Mouse (Mus musculus) megakaryocyte, embryonic 14.5 days (primary cell): ENCODE measurements around the gene Prpf31. TPM values are rescaled to one million over a fixed set of nuclear protein-coding genes. Genes with fewer than 3 reads are reported as not detected.

Experiments used
- H3K27me3 ChIP-seq: replicated peaks from 2 replicates; pipeline ENCODE3; 2012; ENCODE audit warnings: inconsistent platforms
- H3K36me3 ChIP-seq: replicated peaks from 2 replicates; pipeline ENCODE3; 2012; ENCODE audit warnings: low read length, inconsistent platforms, mixed read lengths
- H3K4me1 ChIP-seq: 2 replicates; pipeline ENCODE4 v1.6.1; 2012; ENCODE audit warnings: inconsistent platforms
- H3K4me3 ChIP-seq: replicated peaks from 2 replicates; pipeline ENCODE3; 2012; ENCODE audit warnings: moderate library complexity, mild to moderate bottlenecking, inconsistent platforms
- H3K9me3 ChIP-seq: 2 replicates; pipeline ENCODE4 v1.6.1; 2012; ENCODE audit warnings: inconsistent platforms
- FLI1 ChIP-seq: IDR thresholded peaks from 2 replicates; pipeline ENCODE4 v1.6.1; 2012; ENCODE audit warnings: low read length, inconsistent platforms, mixed read lengths
- GATA1 ChIP-seq: IDR thresholded peaks from 3 replicates; pipeline ENCODE4 v1.6.1; 2012; ENCODE audit warnings: mixed read lengths, low read length, inconsistent platforms, borderline replicate concordance
- polyA plus RNA-seq: library from polyadenylated mRNA; stranded (reverse); fragments of >175 nt; gene quantifications from 2 replicates; pipeline ENCODE4 v1.2.3, GENCODE M21; 2012; ENCODE audit warnings: low replicate concordance; ENCODE audit not compliant: insufficient read depth

Gene Prpf31
- polyA plus RNA-seq, 1 experiment = 49.6 TPM

- no peaks in the 10 kb centered on the region for H3K9me3 ChIP-seq
- peaks cover 39% of the 10 kb centered on the region for H3K36me3 ChIP-seq
- H3K4me1 ChIP-seq = peaks cover 73% of the 10 kb centered on the region
- peak within 1 kb of the TSS; percentile 94 for H3K4me3 ChIP-seq
- no peak for TF ChIP-seq FLI1
- TF ChIP-seq GATA1 = no peak
- H3K27me3 ChIP-seq = no peaks in the 10 kb centered on the region
These were observed 12.4 kb upstream of the Prpf31 start, which contains the start of gene Ndufa3 for GRCm38 (mm10) chr7:3617242-3617995. Ndufa3 (plus strand) TSS chr7:3617373.

GRCm38 (mm10) chr7:3629030-3629429 is 755 bp upstream of the Prpf31 start:
- Histone ChIP-seq H3K9me3 (no peaks in the 10 kb centered on the region), H3K36me3 (peaks cover 76% of the 10 kb centered on the region), H3K4me3 (peak overlapping the region; percentile 93), H3K4me1 (peaks cover 82% of the 10 kb centered on the region), H3K27me3 (no peaks in the 10 kb centered on the region)
- no peak for TF ChIP-seq GATA1
- no peak for TF ChIP-seq FLI1

DNA sequence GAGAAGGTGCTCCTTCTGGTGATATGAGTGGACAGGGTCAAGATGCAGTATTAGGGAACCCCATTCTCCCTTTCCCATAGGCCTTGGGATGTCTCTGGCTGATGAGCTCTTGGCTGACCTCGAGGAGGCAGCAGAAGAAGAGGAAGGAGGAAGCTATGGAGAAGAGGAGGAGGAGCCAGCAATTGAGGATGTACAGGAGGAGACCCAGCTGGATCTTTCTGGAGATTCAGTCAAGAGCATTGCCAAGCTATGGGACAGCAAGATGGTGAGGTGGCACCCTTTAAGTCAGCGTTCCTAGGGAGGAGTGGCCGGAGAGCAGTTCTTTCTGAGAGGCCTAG is 662 bp downstream of the Prpf31 start:
- H3K9me3 ChIP-seq = no peaks in the 10 kb centered on the region
- TF ChIP-seq GATA1 (no peak), FLI1 (no peak)
- no peaks in the 10 kb centered on the region for H3K27me3 ChIP-seq
- H3K36me3 ChIP-seq = peaks cover 75% of the 10 kb centered on the region
- H3K4me1 ChIP-seq = peaks cover 75% of the 10 kb centered on the region
- peak overlapping the region; percentile 93 for H3K4me3 ChIP-seq

GRCm38 (mm10) chr7:3643412-3643811 is 13.6 kb downstream of the Prpf31 start:
- Histone ChIP-seq H3K4me1 (peaks cover 47% of the 10 kb centered on the region), H3K36me3 (peaks cover 65% of the 10 kb centered on the region), H3K27me3 (no peaks in the 10 kb centered on the region), H3K4me3 (peak overlapping the region; percentile 96), H3K9me3 (no peaks in the 10 kb centered on the region)
- TF ChIP-seq FLI1 (no peak), GATA1 (no peak)

DNA sequence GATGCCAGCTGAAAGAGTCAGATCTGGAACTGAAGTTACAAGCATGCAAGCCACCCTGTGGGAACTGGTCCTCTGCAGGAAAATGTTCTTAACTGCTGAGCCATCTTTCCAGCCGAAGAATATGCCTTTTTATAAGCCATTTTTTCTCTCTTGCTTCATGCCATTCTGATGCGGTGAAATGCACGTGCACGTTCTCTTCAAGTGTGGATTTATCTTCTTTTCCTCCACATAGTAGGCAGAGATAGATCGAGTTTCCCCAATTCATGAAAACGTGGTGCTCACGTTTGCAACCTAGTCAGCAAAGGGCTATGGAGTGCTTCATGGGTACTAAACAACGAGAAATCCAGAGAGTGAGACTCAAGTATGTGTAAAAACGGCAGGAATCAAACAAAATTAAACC is 14.1 kb downstream of the Prpf31 start:
- TF ChIP-seq FLI1 (no peak), GATA1 (no peak)
- Histone ChIP-seq H3K4me3 (peak overlapping the region; percentile 96), H3K4me1 (peaks cover 52% of the 10 kb centered on the region), H3K27me3 (no peaks in the 10 kb centered on the region), H3K9me3 (no peaks in the 10 kb centered on the region), H3K36me3 (peaks cover 65% of the 10 kb centered on the region)

- Histone ChIP-seq H3K36me3 (peaks cover 65% of the 10 kb centered on the region), H3K9me3 (no peaks in the 10 kb centered on the region), H3K4me1 (peaks cover 55% of the 10 kb centered on the region), H3K27me3 (no peaks in the 10 kb centered on the region), H3K4me3 (peak overlapping the region; percentile 96)
- TF ChIP-seq GATA1 = no peak
- no peak for TF ChIP-seq FLI1
These were observed 14.5 kb downstream of the Prpf31 start for GRCm38 (mm10) chr7:3644348-3644671.

DNA sequence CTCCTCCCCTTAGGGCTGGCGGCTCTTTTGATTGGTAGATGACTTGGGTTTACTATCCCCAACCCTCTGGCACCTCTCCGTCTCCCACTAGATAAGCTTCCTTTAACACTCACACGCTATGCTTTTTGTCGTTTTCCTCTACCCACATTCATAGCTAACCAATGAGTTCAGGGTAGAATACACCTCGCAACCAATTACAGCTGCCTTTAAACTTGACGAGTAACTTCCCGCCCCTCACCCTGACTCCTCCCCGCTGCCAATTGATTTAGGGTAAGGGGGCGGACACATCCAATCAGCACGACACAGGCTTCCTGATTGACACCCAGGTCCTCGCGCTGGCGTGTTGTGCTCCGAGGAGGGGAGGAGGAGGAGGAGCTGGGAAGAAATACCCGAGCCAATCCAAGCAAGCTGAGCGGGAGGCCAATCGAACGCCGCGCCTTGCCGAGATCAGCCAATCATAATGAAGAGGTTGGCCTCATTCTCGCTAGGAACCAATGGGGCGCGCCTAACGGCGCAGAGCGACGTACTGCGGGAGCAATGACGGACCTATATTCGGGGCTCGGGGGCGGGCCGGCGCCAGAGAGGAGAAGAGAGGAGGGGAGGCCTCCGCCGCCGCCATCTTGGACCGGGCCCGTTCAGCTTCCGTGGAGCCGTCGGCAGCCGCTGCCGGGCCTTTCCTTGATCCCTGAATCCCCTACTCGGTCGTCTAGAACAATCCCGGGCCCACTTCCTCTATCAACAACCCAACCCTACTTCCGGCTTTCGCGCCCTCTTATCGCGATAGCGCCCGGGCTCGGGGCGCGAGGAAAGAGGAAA is 15.1 kb downstream of the Prpf31 start, which contains the start of gene Cnot3:
Gene Cnot3 (plus strand): TSS at position 597 of the 816 bp plus-strand sequence.
- Histone ChIP-seq H3K36me3 (peaks cover 65% of the 10 kb centered on the region), H3K9me3 (no peaks in the 10 kb centered on the region), H3K4me3 (peak within 1 kb of the TSS; percentile 96), H3K27me3 (no peaks in the 10 kb centered on the region), H3K4me1 (peaks cover 61% of the 10 kb centered on the region)
- no peak; the same call in 1 of the 2 replicates for TF ChIP-seq FLI1
- peak; percentile 48; the same call in 1 of the 3 replicates for TF ChIP-seq GATA1

DNA sequence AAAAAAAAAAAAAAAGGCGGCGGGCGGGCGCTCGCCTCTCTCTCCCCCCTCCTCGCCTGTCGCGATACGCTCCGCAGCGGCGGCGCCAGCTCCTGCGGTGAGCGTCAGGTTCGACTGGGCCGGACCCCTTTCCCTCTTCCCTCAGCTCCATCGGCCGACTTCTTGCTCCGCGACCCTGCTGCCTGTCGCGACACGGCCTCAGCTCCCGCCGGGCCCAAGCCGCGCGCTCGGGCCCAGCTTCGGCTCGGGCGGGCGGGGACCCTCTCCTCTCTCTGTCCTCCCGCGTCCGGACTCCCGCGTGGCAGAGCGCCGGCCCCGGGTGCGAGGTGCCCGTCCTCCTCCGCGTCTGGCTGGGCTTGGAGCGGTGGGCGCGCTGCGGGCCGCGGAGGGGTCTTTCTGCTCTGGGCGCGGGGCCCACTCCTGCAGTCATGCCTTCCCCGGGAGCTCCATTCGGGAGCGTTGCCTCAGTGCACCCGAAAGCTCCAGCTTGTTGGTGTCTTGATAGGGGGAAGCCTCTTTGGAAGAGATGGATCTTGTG is 15.8 kb downstream of the Prpf31 start:
- Histone ChIP-seq H3K36me3 (peaks cover 65% of the 10 kb centered on the region), H3K27me3 (no peaks in the 10 kb centered on the region), H3K9me3 (no peaks in the 10 kb centered on the region), H3K4me3 (peak overlapping the region; percentile 96), H3K4me1 (peaks cover 68% of the 10 kb centered on the region)
- TF ChIP-seq GATA1 (no peak), FLI1 (no peak)

- peaks cover 74% of the 10 kb centered on the region for H3K4me1 ChIP-seq
- TF ChIP-seq FLI1 = no peak
- no peak for TF ChIP-seq GATA1
- H3K27me3 ChIP-seq = no peaks in the 10 kb centered on the region
- peaks cover 65% of the 10 kb centered on the region for H3K36me3 ChIP-seq
- no peaks in the 10 kb centered on the region for H3K9me3 ChIP-seq
- H3K4me3 ChIP-seq = peak overlapping the region; percentile 96
These were observed 16.4 kb downstream of the Prpf31 start for GRCm38 (mm10) chr7:3646188-3646587.
